Mouse (Mus musculus) gastrocnemius, adult 2 months (tissue): ENCODE results near the gene Tsfm. TPM values are rescaled to one million over a fixed set of nuclear protein-coding genes. Genes with fewer than 3 reads are reported as not detected.
A peak's percentile ranks its signal among the peaks of the same experiment; 100 is the strongest.

Experiments used
- DNase-seq: peaks from one replicate; pipeline ENCODE4 v3.0.0; 2022
- H3K27ac ChIP-seq: fragments of 200-600 bp; 2 replicates; pipeline ENCODE4 v1.8.1; 2022; ENCODE audit warnings: mild to moderate bottlenecking
- H3K4me3 ChIP-seq: fragments of 200-600 bp; 2 replicates; pipeline ENCODE4 v1.8.1; 2022; ENCODE audit warnings: mild to moderate bottlenecking, moderate library complexity
- CTCF ChIP-seq: fragments of 200-600 bp; IDR thresholded peaks from 2 replicates; pipeline ENCODE4 v1.8.1; 2022; ENCODE audit warnings: antibody characterized with exemption, mild to moderate bottlenecking, moderate library complexity
- intact Hi-C: fragments of 180-260 bp; cut with DNase I; formaldehyde crosslinking; loops from one replicate; pipeline ENCODE4 v1.15.1; 2025
- total RNA-seq, 2 experiments: library from RNA; stranded (reverse); gene quantifications; 2 replicates each; pipeline ENCODE4 v1.2.3; 2021

Tsfm gene
- total RNA-seq, 2 experiments from 2014 or later, result 15.0 to 28.8 TPM

GRCm38 (mm10) chr10:127043187-127043586 is 12.5 kb upstream of the Tsfm start:
- Histone ChIP-seq H3K4me3 (no peak overlapping the region), H3K27ac (no peak overlapping the region)
- no peak for DNase-seq
- intact Hi-C loops, result no loop called here
- TF ChIP-seq CTCF, result no peak

DNA sequence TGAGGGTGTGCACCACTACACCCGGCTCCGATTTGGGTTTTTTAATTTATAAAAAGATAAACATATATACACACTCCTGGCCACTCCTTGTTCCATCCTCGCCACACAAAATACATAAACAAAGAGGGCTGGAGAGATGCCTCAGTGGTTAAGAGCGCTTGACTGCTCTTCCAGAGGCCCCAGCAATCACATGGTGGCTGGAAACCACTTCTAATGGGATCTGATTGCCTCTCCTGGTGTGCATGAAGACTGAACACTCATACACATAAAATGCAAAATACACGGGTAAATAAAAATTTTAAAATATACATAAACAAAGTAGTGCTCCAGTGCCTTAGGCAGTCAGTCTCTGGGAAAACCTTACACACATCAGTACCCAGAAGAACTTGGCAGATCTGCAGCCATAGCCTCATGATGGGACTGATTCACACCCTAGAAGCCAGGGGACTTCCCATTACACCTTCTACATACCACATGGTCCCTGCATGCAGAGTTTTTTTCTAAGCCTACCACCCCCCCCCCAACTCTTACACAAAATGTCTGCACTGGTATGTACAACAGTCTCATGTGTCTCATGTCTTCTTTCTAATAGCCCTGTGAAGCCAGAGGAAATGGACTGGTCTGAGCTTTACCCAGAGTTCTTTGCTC is 12.0 kb upstream of the Tsfm start:
- TF ChIP-seq CTCF, result no peak
- intact Hi-C loops, result no loop called here
- no peak for DNase-seq
- Histone ChIP-seq H3K27ac (peak overlapping the region; percentile 88), H3K4me3 (peak overlapping the region; percentile 89)

DNA sequence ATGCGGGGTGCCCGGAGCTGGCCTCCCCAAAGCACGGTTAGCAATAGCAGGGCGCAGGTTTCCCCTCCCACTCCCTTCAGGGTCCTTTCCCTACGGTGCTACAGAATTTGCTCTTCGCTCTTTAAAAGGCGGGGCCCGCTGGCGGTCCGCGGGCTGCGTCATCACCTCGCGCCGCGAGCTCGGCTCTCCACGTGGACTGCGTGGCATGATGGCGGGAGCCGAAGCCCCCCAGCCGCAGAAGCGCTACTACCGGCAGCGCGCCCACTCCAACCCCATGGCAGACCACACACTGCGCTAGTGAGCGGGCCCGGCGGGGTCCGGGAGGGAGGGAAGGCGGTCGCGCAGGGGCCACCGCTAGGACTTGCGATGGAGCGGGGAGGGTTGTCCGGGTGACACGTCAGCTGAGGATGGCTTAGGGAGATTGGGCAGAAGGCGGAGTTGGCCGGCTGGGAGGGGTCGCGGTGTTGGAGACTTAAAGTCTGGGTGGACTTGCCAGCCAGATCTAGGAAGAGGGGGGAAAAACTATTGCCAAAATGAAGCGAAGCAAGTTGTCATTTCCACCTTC is 11.2 kb upstream of the Tsfm start:
- H3K27ac ChIP-seq, result peak overlapping the region; percentile 88
- intact Hi-C loops, result no loop called here
- H3K4me3 ChIP-seq, result peak overlapping the region; percentile 89
- peak; percentile 92 for DNase-seq
- no peak for TF ChIP-seq CTCF

- Histone ChIP-seq H3K4me3 (peak within 1 kb of the TSS; percentile 89), H3K27ac (peak within 1 kb of the TSS; percentile 88)
- intact Hi-C loops, result no loop called here
- DNase-seq, result peak; percentile 55
- TF ChIP-seq CTCF, result no peak
Observed at GRCm38 (mm10) chr10:127041274-127041766, 10.7 kb upstream of the Tsfm start, which contains the start of the genes Mettl1 and Eef1akmt3. Gene Mettl1 (plus strand): TSS chr10:127041414. Gene Eef1akmt3 (minus strand): TSS chr10:127041513.

DNA sequence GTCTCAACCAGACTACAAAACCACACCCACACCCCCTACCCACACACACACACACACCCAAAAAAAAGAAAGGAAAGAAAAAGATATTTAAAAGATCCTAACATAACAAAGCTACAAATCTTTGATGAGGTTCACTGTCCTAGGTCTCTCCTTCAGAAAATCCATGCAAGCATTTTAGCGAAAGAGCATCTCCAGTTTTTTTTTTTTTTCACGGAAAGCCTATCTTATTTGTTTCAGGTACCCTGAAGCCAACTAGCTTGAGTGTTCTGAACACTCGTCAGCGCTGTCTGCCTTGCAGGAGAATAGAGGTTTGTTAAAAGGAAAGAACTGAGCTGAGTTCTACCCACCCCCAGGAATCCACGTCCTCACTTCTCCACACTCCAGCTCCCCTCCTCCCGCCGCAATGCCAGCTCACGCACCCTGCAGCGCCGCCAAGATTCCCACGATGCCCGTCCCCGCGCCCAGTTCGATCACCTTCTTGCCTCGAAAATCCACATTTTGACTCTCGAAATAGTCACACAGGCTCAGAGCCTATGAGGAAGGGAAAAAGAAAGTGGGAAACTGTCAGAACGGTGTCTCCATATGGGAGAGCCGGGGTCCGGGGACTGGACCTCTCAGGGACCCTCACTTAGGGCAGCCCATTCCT is 10.1 kb upstream of the Tsfm start:
- TF ChIP-seq CTCF, result no peak
- Histone ChIP-seq H3K4me3 (peak overlapping the region; percentile 89), H3K27ac (peak overlapping the region; percentile 88)
- no peak for DNase-seq
- intact Hi-C loops, result no loop called here

DNA sequence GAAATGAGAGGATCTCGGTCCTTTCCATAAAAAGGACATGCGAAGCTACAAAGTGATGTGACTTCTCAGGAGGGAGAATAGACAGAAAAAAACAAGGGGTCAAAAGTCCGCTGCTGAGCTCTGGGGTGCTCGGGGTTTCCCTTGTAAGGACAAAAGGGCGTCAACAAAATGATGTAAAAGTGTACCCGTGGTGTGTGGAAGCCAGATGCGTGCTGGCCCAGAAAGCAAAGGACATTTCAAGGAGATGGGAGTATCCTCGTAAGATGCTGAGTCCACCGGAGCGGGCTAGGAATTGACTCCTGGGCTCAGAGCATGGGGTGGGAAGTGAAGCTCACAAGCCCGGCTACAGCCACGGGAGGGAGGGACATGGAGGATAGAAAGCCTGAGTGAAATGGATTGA is 7.0 kb upstream of the Tsfm start:
- intact Hi-C loops, result no loop called here
- Histone ChIP-seq H3K27ac (no peak overlapping the region), H3K4me3 (no peak overlapping the region)
- TF ChIP-seq CTCF, result no peak
- DNase-seq, result no peak

DNA sequence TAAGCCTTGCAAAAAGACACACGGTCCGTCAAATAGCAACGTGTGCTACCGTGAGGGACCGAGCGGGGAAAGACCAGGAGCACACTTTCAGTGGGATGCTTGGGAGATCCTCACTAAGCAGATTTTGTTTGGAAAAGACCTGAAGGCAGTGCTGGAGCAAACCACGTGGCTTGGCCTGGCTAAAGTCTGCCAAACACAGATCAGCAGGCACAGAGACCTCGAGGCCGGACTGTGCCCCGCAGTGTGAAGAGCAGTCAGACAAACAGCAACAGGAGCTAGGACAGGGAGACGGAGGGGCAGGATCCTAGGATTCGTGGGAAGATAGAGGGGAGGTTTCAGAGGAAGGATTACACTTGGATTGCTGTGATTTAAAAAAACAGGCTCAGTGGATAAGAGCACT is 5.6 kb upstream of the Tsfm start:
- DNase-seq, result no peak
- intact Hi-C loops, result no loop called here
- TF ChIP-seq CTCF, result no peak
- no peak overlapping the region for H3K27ac ChIP-seq
- H3K4me3 ChIP-seq, result no peak overlapping the region

- intact Hi-C loops, result no loop called here
- TF ChIP-seq CTCF, result no peak
- no peak overlapping the region for H3K4me3 ChIP-seq
Observed at GRCm38 (mm10) chr10:127033301-127033741, 2.7 kb upstream of the Tsfm start.

GRCm38 (mm10) chr10:127018422-127018821 is 12.2 kb downstream of the Tsfm start:
- TF ChIP-seq CTCF, result no peak
- no peak overlapping the region for H3K27ac ChIP-seq
- intact Hi-C loops, result no loop called here
- no peak overlapping the region for H3K4me3 ChIP-seq
- no peak for DNase-seq

More at GRCm38 (mm10) chr10:127033301-127033741, 2.7 kb upstream of the Tsfm start:
- DNase-seq, result no peak
- H3K27ac ChIP-seq, result no peak overlapping the region

DNA sequence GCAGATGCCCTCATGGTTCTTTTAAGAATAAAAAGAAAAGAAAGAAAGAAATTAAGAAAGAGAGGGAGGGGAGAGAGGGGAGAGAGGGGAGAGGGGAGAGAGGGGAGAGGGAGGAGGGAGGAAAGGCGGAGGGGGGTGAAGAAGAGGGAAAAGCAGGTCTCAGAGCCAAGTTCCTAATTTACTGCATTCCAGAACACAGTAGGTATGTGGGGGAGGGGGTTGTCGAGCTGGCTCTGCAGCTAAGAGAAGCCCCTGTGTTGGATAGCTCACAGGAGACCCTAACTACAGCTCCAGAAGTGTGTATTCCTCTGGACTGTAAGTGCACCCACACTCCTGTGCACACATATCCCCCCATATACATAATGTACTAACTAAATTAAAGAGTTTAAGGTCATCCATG is 13.6 kb downstream of the Tsfm start:
- Histone ChIP-seq H3K27ac (no peak overlapping the region), H3K4me3 (no peak overlapping the region)
- no peak for DNase-seq
- intact Hi-C loops, result no loop called here
- TF ChIP-seq CTCF, result no peak

- intact Hi-C loops, result no loop called here
- TF ChIP-seq CTCF, result peak; percentile 49
- Histone ChIP-seq H3K4me3 (no peak overlapping the region), H3K27ac (no peak overlapping the region)
- no peak for DNase-seq
Observed at GRCm38 (mm10) chr10:127016488-127016887, 14.2 kb downstream of the Tsfm start.

DNA sequence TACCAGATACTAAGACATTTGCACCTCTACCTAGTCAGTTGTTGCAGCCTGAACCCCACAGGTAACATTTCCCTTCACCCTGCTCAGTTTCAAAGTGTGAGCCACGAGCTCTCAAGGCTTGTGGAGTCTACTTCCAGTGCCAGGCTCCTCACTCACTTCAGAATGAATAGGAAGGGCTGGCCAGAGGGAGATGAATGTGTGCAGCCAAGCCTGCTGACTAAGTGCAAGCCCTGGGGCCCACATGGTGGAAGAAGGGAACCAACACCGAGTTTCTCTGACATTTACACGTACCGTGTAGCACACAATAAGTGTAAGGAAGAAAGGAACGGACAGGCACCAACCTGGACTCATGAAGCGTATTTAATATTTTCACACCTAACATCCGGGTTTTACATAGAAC is 26.8 kb downstream of the Tsfm start:
- DNase-seq, result no peak
- TF ChIP-seq CTCF, result no peak
- Histone ChIP-seq H3K4me3 (no peak overlapping the region), H3K27ac (no peak overlapping the region)
- intact Hi-C loops, result no loop called here

GRCm38 (mm10) chr10:127003334-127003733 is 27.3 kb downstream of the Tsfm start:
- intact Hi-C loops, result no loop called here
- no peak overlapping the region for H3K4me3 ChIP-seq
- no peak for DNase-seq
- H3K27ac ChIP-seq, result no peak overlapping the region
- no peak for TF ChIP-seq CTCF

GRCm38 (mm10) chr10:127002765-127003164 is 27.9 kb downstream of the Tsfm start:
- no peak for DNase-seq
- no peak overlapping the region for H3K4me3 ChIP-seq
- no peak overlapping the region for H3K27ac ChIP-seq
- intact Hi-C loops, result no loop called here
- TF ChIP-seq CTCF, result no peak
